Mouse (Mus musculus) intestine, embryonic 14.5 days (tissue): ENCODE results near the gene Epb41l4b. TPM values are rescaled to one million over a fixed set of nuclear protein-coding genes. Genes with fewer than 3 reads are reported as not detected.

Source experiments
- ATAC-seq: fragments of 200-750 bp; cut with Nextera tagmentation; replicated peaks from 2 replicates; pipeline ENCODE4 v1.8.0; 2017; ENCODE audit warnings: low read depth, moderate number of reproducible peaks, moderate TSS enrichment, moderate library complexity; ENCODE audit not compliant: low FRiP score, low TSS enrichment
- DNase-seq: peaks from one replicate; pipeline ENCODE4 v3.0.0-alpha.2; 2018; ENCODE audit warnings: low spot score
- H3K27ac ChIP-seq: fragments of 300-500 bp; sonication (generic); 2 replicates; pipeline ENCODE4 v1.5.1; 2014; ENCODE audit warnings: low read depth, mild to moderate bottlenecking, control low read depth
- H3K27me3 ChIP-seq: fragments of 300-500 bp; sonication (generic); replicated peaks from 2 replicates; pipeline ENCODE4 v1.6.1; 2014; ENCODE audit warnings: low read length, control low read depth; ENCODE audit not compliant: control insufficient read depth, insufficient read depth
- H3K36me3 ChIP-seq: fragments of 300-500 bp; sonication (generic); 2 replicates; pipeline ENCODE4 v1.6.1; 2014; ENCODE audit warnings: low read length, control low read depth; ENCODE audit not compliant: control insufficient read depth, insufficient read depth
- H3K4me1 ChIP-seq: fragments of 300-500 bp; sonication (generic); replicated peaks from 2 replicates; pipeline ENCODE4 v1.6.1; 2014; ENCODE audit warnings: low read length, control low read depth, mixed read lengths; ENCODE audit not compliant: control insufficient read depth, insufficient read depth
- H3K4me2 ChIP-seq: fragments of 300-500 bp; sonication (generic); 2 replicates; pipeline ENCODE4 v1.6.1; 2014; ENCODE audit warnings: low read length
- H3K4me3 ChIP-seq: fragments of 300-500 bp; sonication (generic); 2 replicates; pipeline ENCODE4 v1.5.1; 2014; ENCODE audit warnings: low read depth, low read length, control low read depth, mixed read lengths
- H3K9ac ChIP-seq: fragments of 300-500 bp; sonication (generic); 2 replicates; pipeline ENCODE4 v1.6.1; 2014; ENCODE audit warnings: mild to moderate bottlenecking, low read length
- H3K9me3 ChIP-seq: fragments of 300-500 bp; sonication (generic); 2 replicates; pipeline ENCODE4 v1.6.1; 2016; ENCODE audit warnings: low read length, control low read depth; ENCODE audit not compliant: control insufficient read depth
- WGBS: fragments of 180-500 bp; shearing (Covaris S2); extraction: QIAGEN DNeasy Blood & Tissue Kit; methylation state at CpG from one replicate; pipeline ENCODE4 v1.1.7; 2014; 5-methylcytosine and 5-hydroxymethylcytosine counted together
- polyA plus RNA-seq: library from polyadenylated mRNA; unstranded; fragments of >200 nt; fragmentation: Nextera tagmentation; extraction: Ambion mirVana; gene quantifications from 2 replicates; pipeline ENCODE4 v1.2.1, GENCODE M21; 2014

Epb41l4b gene
- polyA plus RNA-seq, 1 experiment from 2014 or later, result 19.6 TPM

- ATAC-seq (no peak), DNase-seq (no peak)
- H3K4me3 ChIP-seq, result no peak overlapping the region
- no peaks in the 10 kb centered on the region for H3K9me3 ChIP-seq
- no peaks in the 10 kb centered on the region for H3K27me3 ChIP-seq
- H3K4me2 ChIP-seq, result no peak overlapping the region
- H3K9ac ChIP-seq, result no peak overlapping the region
- no peak overlapping the region for H3K27ac ChIP-seq
- H3K4me1 ChIP-seq, result no peaks in the 10 kb centered on the region
- 46% methylated on average over 10 of the region's 10 CpGs for WGBS
- no peaks in the 10 kb centered on the region for H3K36me3 ChIP-seq
Measured at GRCm38 (mm10) chr4:57162789-57163722, 19.8 kb upstream of the Epb41l4b start.

DNA sequence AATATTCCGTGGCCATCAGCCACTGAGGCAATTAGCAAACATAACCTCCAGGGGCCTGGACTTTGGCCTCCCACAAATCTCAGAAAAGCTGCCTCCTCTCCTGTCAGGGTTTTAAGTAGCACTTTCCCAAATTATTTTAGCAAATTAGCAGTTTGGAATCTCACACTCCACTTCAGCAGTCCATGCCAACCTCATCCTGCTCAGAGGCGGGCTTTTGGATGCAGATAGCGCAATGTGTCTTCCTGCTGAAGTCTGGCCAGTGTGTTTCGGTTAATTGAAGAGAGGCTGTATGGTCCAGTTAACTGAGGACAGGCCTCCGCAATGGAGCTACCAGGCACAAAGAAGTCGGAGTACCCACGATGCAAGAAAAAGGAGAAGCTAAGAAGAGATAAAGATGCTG is 17.3 kb upstream of the Epb41l4b start:
- ATAC-seq (no peak), DNase-seq (no peak)
- Histone ChIP-seq H3K27me3 (no peaks in the 10 kb centered on the region), H3K36me3 (no peaks in the 10 kb centered on the region), H3K9ac (no peak overlapping the region), H3K9me3 (no peaks in the 10 kb centered on the region), H3K27ac (no peak overlapping the region), H3K4me2 (no peak overlapping the region), H3K4me3 (no peak overlapping the region), H3K4me1 (no peaks in the 10 kb centered on the region)
- 81% methylated on average over 7 of the region's 7 CpGs for WGBS

GRCm38 (mm10) chr4:57156549-57157169 is 13.4 kb upstream of the Epb41l4b start:
- Histone ChIP-seq H3K4me2 (no peak overlapping the region), H3K4me1 (peaks cover 10% of the 10 kb centered on the region; the same call in 1 of the 2 replicates), H3K4me3 (no peak overlapping the region), H3K9me3 (no peaks in the 10 kb centered on the region), H3K27ac (peak overlapping the region; percentile 14; the same call in 1 of the 2 replicates), H3K27me3 (no peaks in the 10 kb centered on the region), H3K36me3 (no peaks in the 10 kb centered on the region), H3K9ac (no peak overlapping the region)
- DNase-seq, result no peak
- WGBS, result 77% methylated on average over 8 of the region's 8 CpGs
- ATAC-seq, result 0 out of 2 replicates have a peak, but pooled peaks have one; percentile 51

DNA sequence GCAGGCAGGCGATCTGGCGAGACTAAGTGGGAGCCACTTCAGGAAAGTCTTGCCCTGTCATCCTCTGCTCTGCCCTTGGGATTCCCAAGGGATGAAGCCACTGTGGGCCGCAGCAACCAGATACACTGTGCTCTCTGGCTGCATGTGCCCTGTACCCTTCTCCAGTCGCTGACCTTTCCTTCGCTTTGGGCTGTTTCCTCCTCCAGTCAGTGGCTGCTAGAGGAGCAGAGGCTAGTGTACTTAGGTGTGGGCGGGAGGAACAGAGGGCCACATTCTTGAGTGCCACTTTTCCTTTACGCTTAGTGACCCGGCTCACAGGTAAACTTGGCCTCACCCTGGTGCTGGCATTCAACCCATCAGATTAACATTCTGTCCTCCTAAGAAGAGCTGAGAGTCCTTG is 10.6 kb upstream of the Epb41l4b start:
- no peak for DNase-seq
- 35% methylated on average over 8 of the region's 8 CpGs for WGBS

GRCm38 (mm10) chr4:57153068-57153835 is 10.0 kb upstream of the Epb41l4b start:
- 11% methylated on average over 9 of the region's 9 CpGs for WGBS
- Histone ChIP-seq H3K4me2 (peak overlapping the region; percentile 13), H3K9ac (no peak overlapping the region), H3K4me1 (peaks cover 10% of the 10 kb centered on the region; the same call in 1 of the 2 replicates), H3K4me3 (no peak overlapping the region), H3K27ac (peak overlapping the region; percentile 75), H3K27me3 (no peaks in the 10 kb centered on the region), H3K9me3 (no peaks in the 10 kb centered on the region), H3K36me3 (no peaks in the 10 kb centered on the region)
- ATAC-seq (peak; percentile 84), DNase-seq (peak; percentile 70)

More for the DNA sequence above, 10.6 kb upstream of the Epb41l4b start:
- peak; percentile 74; the same call in 1 of the 2 replicates for ATAC-seq
- H3K9me3 ChIP-seq, result no peaks in the 10 kb centered on the region
- no peak overlapping the region for H3K9ac ChIP-seq
- H3K4me2 ChIP-seq, result peak overlapping the region; percentile 13
- H3K27me3 ChIP-seq, result no peaks in the 10 kb centered on the region
- peaks cover 10% of the 10 kb centered on the region; the same call in 1 of the 2 replicates for H3K4me1 ChIP-seq
- H3K36me3 ChIP-seq, result no peaks in the 10 kb centered on the region
- no peak overlapping the region for H3K4me3 ChIP-seq
- peak overlapping the region; percentile 75; the same call in 1 of the 2 replicates for H3K27ac ChIP-seq

DNA sequence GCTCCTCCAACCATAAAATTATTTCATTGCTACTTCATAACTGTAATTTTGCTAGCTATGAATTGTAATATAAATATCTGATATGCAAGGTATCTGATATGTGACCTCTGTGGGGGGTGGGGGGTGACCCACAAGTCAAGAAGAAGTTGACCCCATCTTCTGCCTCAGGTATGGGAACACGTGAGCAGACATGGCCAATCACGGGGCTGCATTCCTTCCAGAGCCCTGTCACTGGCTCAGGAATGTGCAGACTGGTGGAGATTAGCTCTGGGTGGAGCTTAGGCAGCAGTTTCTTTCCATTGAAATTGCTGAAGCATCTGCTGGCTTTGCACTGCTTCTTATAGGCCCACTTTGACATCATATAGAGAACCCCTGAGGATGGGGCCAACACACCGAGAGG is 4.9 kb upstream of the Epb41l4b start:
- Histone ChIP-seq H3K27ac (no peak overlapping the region), H3K4me2 (no peak overlapping the region), H3K36me3 (no peaks in the 10 kb centered on the region), H3K4me1 (no peaks in the 10 kb centered on the region), H3K4me3 (no peak overlapping the region), H3K27me3 (0 out of 2 replicates have a peak, but pooled peaks cover 5% of the 10 kb centered on the region), H3K9ac (no peak overlapping the region), H3K9me3 (no peaks in the 10 kb centered on the region)
- WGBS, result 55% methylated on average over 3 of the region's 3 CpGs
- DNase-seq (no peak), ATAC-seq (no peak)

- peak overlapping the region; percentile 77 for H3K4me2 ChIP-seq
- no peaks in the 10 kb centered on the region for H3K36me3 ChIP-seq
- peak overlapping the region; percentile 64 for H3K9ac ChIP-seq
- H3K27me3 ChIP-seq, result peaks cover 45% of the 10 kb centered on the region
- ATAC-seq (peak; percentile 16; the same call in 1 of the 2 replicates), DNase-seq (peak; percentile 71)
- no peaks in the 10 kb centered on the region for H3K9me3 ChIP-seq
- no peak overlapping the region for H3K27ac ChIP-seq
- H3K4me1 ChIP-seq, result peaks cover 9% of the 10 kb centered on the region
- WGBS, result 1% methylated on average over 40 of the region's 43 CpGs
- H3K4me3 ChIP-seq, result peak overlapping the region; percentile 55
Measured at GRCm38 (mm10) chr4:57142374-57143025, 737 bp downstream of the Epb41l4b start.

DNA sequence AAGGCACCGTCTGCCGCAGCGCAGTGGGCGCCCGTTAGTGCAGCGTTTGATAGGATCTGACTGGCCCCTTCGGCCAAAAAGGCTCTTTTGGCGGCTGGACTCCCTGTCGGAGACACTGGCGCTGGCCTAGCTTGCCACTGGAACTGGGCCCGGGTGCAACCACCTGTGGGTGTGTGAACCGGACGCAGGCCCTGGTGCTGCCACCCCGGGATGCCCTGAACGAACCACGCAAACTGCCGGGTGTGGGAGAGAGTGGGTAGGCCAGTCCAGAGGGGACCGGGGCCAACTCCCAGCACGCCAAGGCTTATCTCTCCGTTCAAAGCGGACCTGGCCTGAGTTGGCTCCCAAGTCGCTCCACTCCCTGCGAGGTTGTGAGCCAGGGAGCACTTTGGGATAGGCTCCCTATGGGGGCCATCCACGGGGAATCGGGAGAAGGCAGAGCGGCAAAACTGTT is 1.3 kb downstream of the Epb41l4b start:
- H3K4me2 ChIP-seq, result peak overlapping the region; percentile 77
- H3K36me3 ChIP-seq, result no peaks in the 10 kb centered on the region
- peaks cover 45% of the 10 kb centered on the region for H3K27me3 ChIP-seq
- peak overlapping the region; percentile 55 for H3K4me3 ChIP-seq
- H3K4me1 ChIP-seq, result peaks cover 9% of the 10 kb centered on the region
- H3K27ac ChIP-seq, result no peak overlapping the region
- ATAC-seq (no peak), DNase-seq (no peak)
- no peaks in the 10 kb centered on the region for H3K9me3 ChIP-seq
- 7% methylated on average over 26 of the region's 26 CpGs for WGBS
- H3K9ac ChIP-seq, result peak overlapping the region; percentile 64
